Mouse (Mus musculus) hindbrain, embryonic 10.5 days (tissue): ENCODE results near the gene Rnf5. TPM values are rescaled to one million over a fixed set of nuclear protein-coding genes. Genes with fewer than 3 reads are reported as not detected.

Experiments
- DNase-seq: peaks from one replicate; pipeline ENCODE4 v3.0.0-alpha.2; 2017; ENCODE audit warnings: low spot score
- H3K27ac ChIP-seq: fragments of 300-500 bp; sonication (generic); 2 replicates; pipeline ENCODE4 v1.5.1; 2016; ENCODE audit warnings: mild to moderate bottlenecking, moderate library complexity
- H3K27me3 ChIP-seq: fragments of 300-500 bp; sonication (generic); 2 replicates; pipeline ENCODE4 v1.6.1; 2016; ENCODE audit warnings: mild to moderate bottlenecking; ENCODE audit not compliant: poor library complexity, insufficient read depth, severe bottlenecking
- H3K36me3 ChIP-seq: fragments of 300-500 bp; sonication (generic); 2 replicates; pipeline ENCODE4 v1.6.1; 2016; ENCODE audit warnings: mild to moderate bottlenecking, moderate library complexity
- H3K4me1 ChIP-seq: fragments of 300-500 bp; sonication (generic); replicated peaks from 2 replicates; pipeline ENCODE4 v1.6.1; 2016; ENCODE audit warnings: mild to moderate bottlenecking
- H3K4me3 ChIP-seq: fragments of 300-500 bp; sonication (generic); 2 replicates; pipeline ENCODE4 v1.5.1; 2016; ENCODE audit warnings: mild to moderate bottlenecking, moderate library complexity
- H3K9me3 ChIP-seq: fragments of 300-500 bp; sonication (generic); 2 replicates; pipeline ENCODE4 v1.6.1; 2016; ENCODE audit warnings: mild to moderate bottlenecking, moderate library complexity
- WGBS: fragments of 180-500 bp; shearing (Covaris S2); methylation state at CpG from one replicate; pipeline ENCODE4 v1.1.7; 2016; 5-methylcytosine and 5-hydroxymethylcytosine counted together
- polyA plus RNA-seq: library from polyadenylated mRNA; unstranded; fragments of >200 nt; fragmentation: Nextera tagmentation; extraction: Ambion mirVana; gene quantifications from 2 replicates; pipeline ENCODE4 v1.2.1, GENCODE M21; 2016

The Rnf5 gene
- polyA plus RNA-seq, 1 experiment from 2014 or later, result 223 TPM

- Histone ChIP-seq H3K4me1 (peaks cover 79% of the 10 kb centered on the region), H3K27me3 (no peaks in the 10 kb centered on the region), H3K9me3 (no peaks in the 10 kb centered on the region), H3K27ac (peak overlapping the region; percentile 98), H3K4me3 (peak overlapping the region; percentile 67), H3K36me3 (no peaks in the 10 kb centered on the region)
- DNase-seq, result peak; percentile 70
- 17% methylated on average over 32 of the region's 32 CpGs for WGBS
These were observed 17.4 kb downstream of the Rnf5 start for GRCm38 (mm10) chr17:34585877-34586771.

- Histone ChIP-seq H3K27me3 (no peaks in the 10 kb centered on the region), H3K27ac (peak overlapping the region; percentile 98), H3K9me3 (no peaks in the 10 kb centered on the region), H3K4me1 (peaks cover 71% of the 10 kb centered on the region), H3K4me3 (no peak overlapping the region), H3K36me3 (no peaks in the 10 kb centered on the region)
- WGBS, result 89% methylated on average over 8 of the region's 8 CpGs
- DNase-seq, result no peak
These were observed 18.4 kb downstream of the Rnf5 start for GRCm38 (mm10) chr17:34585121-34585520.

- Histone ChIP-seq H3K27ac (peak overlapping the region; percentile 69), H3K9me3 (no peaks in the 10 kb centered on the region), H3K27me3 (no peaks in the 10 kb centered on the region), H3K36me3 (no peaks in the 10 kb centered on the region), H3K4me1 (peaks cover 63% of the 10 kb centered on the region), H3K4me3 (no peak overlapping the region)
- no peak for DNase-seq
- WGBS, result 82% methylated on average over 8 of the region's 8 CpGs
These were observed 19.7 kb downstream of the Rnf5 start for GRCm38 (mm10) chr17:34583819-34584218.

GRCm38 (mm10) chr17:34583397-34583796 lies 20.1 kb downstream of the Rnf5 start:
- Histone ChIP-seq H3K27ac (peak overlapping the region; percentile 69), H3K36me3 (no peaks in the 10 kb centered on the region), H3K4me3 (no peak overlapping the region), H3K27me3 (no peaks in the 10 kb centered on the region), H3K4me1 (peaks cover 59% of the 10 kb centered on the region), H3K9me3 (no peaks in the 10 kb centered on the region)
- WGBS, result 73% methylated on average over 7 of the region's 7 CpGs
- DNase-seq, result no peak

- peak overlapping the region; percentile 69 for H3K27ac ChIP-seq
- H3K4me3 ChIP-seq, result no peak overlapping the region
- no peaks in the 10 kb centered on the region for H3K27me3 ChIP-seq
- H3K36me3 ChIP-seq, result no peaks in the 10 kb centered on the region
- DNase-seq, result no peak
- 84% methylated on average over 12 of the region's 12 CpGs for WGBS
- H3K9me3 ChIP-seq, result no peaks in the 10 kb centered on the region
- H3K4me1 ChIP-seq, result peaks cover 51% of the 10 kb centered on the region
These were observed 21.0 kb downstream of the Rnf5 start for GRCm38 (mm10) chr17:34582528-34582927.

- WGBS, result 88% methylated on average over 3 of the region's 3 CpGs
- H3K4me1 ChIP-seq, result peaks cover 14% of the 10 kb centered on the region
- H3K27ac ChIP-seq, result no peak overlapping the region
- H3K36me3 ChIP-seq, result no peaks in the 10 kb centered on the region
- no peaks in the 10 kb centered on the region; the same call in 1 of the 2 replicates for H3K27me3 ChIP-seq
- no peak overlapping the region for H3K4me3 ChIP-seq
- DNase-seq, result no peak
- H3K9me3 ChIP-seq, result no peaks in the 10 kb centered on the region
These were observed 25.4 kb downstream of the Rnf5 start for GRCm38 (mm10) chr17:34578070-34578469.

GRCm38 (mm10) chr17:34576577-34576976 lies 26.9 kb downstream of the Rnf5 start:
- DNase-seq, result no peak
- Histone ChIP-seq H3K27ac (no peak overlapping the region), H3K4me1 (peaks cover 18% of the 10 kb centered on the region), H3K27me3 (no peaks in the 10 kb centered on the region; the same call in 1 of the 2 replicates), H3K9me3 (no peaks in the 10 kb centered on the region), H3K4me3 (no peak overlapping the region), H3K36me3 (no peaks in the 10 kb centered on the region)
- WGBS, result 77% methylated on average over 5 of the region's 5 CpGs

- WGBS, result 8% methylated on average over 15 of the region's 15 CpGs
- H3K27ac ChIP-seq, result peak overlapping the region; percentile 66
- no peaks in the 10 kb centered on the region for H3K36me3 ChIP-seq
- H3K9me3 ChIP-seq, result no peaks in the 10 kb centered on the region
- DNase-seq, result no peak
- H3K4me1 ChIP-seq, result peaks cover 16% of the 10 kb centered on the region
- H3K4me3 ChIP-seq, result peak overlapping the region; percentile 16
- peaks cover 6% of the 10 kb centered on the region for H3K27me3 ChIP-seq
These were observed 31.1 kb downstream of the Rnf5 start for GRCm38 (mm10) chr17:34572361-34572760.

GRCm38 (mm10) chr17:34571875-34572274 lies 31.6 kb downstream of the Rnf5 start:
- H3K9me3 ChIP-seq, result no peaks in the 10 kb centered on the region
- H3K36me3 ChIP-seq, result no peaks in the 10 kb centered on the region
- H3K27me3 ChIP-seq, result peaks cover 10% of the 10 kb centered on the region
- H3K27ac ChIP-seq, result no peak overlapping the region
- no peak for DNase-seq
- peaks cover 16% of the 10 kb centered on the region for H3K4me1 ChIP-seq
- H3K4me3 ChIP-seq, result peak overlapping the region; percentile 16
- 12% methylated on average over 5 of the region's 5 CpGs for WGBS

- Histone ChIP-seq H3K9me3 (no peaks in the 10 kb centered on the region), H3K4me1 (peaks cover 19% of the 10 kb centered on the region), H3K36me3 (no peaks in the 10 kb centered on the region), H3K27ac (no peak overlapping the region), H3K4me3 (no peak overlapping the region), H3K27me3 (peaks cover 12% of the 10 kb centered on the region)
- DNase-seq, result no peak
- WGBS, result 73% methylated on average over 4 of the region's 4 CpGs
These were observed 33.6 kb downstream of the Rnf5 start for GRCm38 (mm10) chr17:34569919-34570318.

- H3K27me3 ChIP-seq, result peaks cover 14% of the 10 kb centered on the region
- no peaks in the 10 kb centered on the region for H3K9me3 ChIP-seq
- H3K36me3 ChIP-seq, result no peaks in the 10 kb centered on the region
- H3K4me3 ChIP-seq, result no peak overlapping the region
- peaks cover 31% of the 10 kb centered on the region for H3K4me1 ChIP-seq
- DNase-seq, result no peak
- WGBS, result 77% methylated on average over 13 of the region's 13 CpGs
- H3K27ac ChIP-seq, result no peak overlapping the region
These were observed 35.1 kb downstream of the Rnf5 start for GRCm38 (mm10) chr17:34568421-34568820.

- DNase-seq, result no peak
- H3K27me3 ChIP-seq, result peaks cover 14% of the 10 kb centered on the region; the same call in 1 of the 2 replicates
- WGBS, result 60% methylated on average over 9 of the region's 9 CpGs
These were observed 36.2 kb downstream of the Rnf5 start for GRCm38 (mm10) chr17:34567311-34567710.

GRCm38 (mm10) chr17:34564796-34565195 lies 38.7 kb downstream of the Rnf5 start:
- DNase-seq, result no peak
- Histone ChIP-seq H3K9me3 (no peaks in the 10 kb centered on the region), H3K4me3 (peak overlapping the region; percentile 26; the same call in 1 of the 2 replicates), H3K27ac (peak overlapping the region; percentile 75), H3K4me1 (peaks cover 21% of the 10 kb centered on the region), H3K36me3 (no peaks in the 10 kb centered on the region), H3K27me3 (peaks cover 14% of the 10 kb centered on the region; the same call in 1 of the 2 replicates)
- 39% methylated on average over 3 of the region's 3 CpGs for WGBS

More at GRCm38 (mm10) chr17:34567311-34567710, 36.2 kb downstream of the Rnf5 start:
- Histone ChIP-seq H3K9me3 (no peaks in the 10 kb centered on the region), H3K27ac (no peak overlapping the region), H3K4me1 (peaks cover 26% of the 10 kb centered on the region), H3K4me3 (no peak overlapping the region), H3K36me3 (no peaks in the 10 kb centered on the region)
